Mouse (Mus musculus): ENCODE measurements around the gene Sox18.

DNA sequence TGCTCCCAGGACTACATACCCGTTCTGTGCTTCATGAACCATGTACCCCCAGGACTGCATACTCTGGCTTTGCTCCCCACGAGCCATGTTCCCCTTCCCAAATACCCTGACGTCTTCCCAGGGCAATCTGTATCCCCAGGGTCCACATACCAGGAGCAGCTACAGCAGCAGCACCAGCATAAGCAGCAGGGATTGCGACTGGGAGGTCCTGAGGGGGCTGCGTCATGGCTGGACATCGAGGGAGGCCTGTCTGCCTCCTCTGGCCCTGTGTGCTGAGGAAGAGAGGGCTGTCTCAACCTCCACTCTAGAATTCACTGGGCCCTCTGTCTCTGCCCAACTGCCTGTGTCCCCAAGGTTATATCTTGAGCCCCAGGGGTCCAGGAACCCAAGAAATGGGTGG lies 19.6 kb upstream of the Sox18 start:
- no peak for TF ChIP-seq GATA1 (IDR thresholded peaks at IDR 0.05; ENCODE audit: borderline replicate concordance, low read length)
- TF ChIP-seq FLI1 (IDR thresholded peaks at IDR 0.05; ENCODE audit: low read length) = no peak

Data from megakaryocyte, embryonic 14.5 days (primary cell).